Mouse (Mus musculus): ENCODE measurements around the gene Hsp90ab1. TPM values are rescaled to one million over a fixed set of nuclear protein-coding genes. Genes with fewer than 3 reads are reported as not detected.

Hsp90ab1 gene
- polyA plus RNA-seq, 1 experiment from 2014 or later = 1,306 TPM

DNA sequence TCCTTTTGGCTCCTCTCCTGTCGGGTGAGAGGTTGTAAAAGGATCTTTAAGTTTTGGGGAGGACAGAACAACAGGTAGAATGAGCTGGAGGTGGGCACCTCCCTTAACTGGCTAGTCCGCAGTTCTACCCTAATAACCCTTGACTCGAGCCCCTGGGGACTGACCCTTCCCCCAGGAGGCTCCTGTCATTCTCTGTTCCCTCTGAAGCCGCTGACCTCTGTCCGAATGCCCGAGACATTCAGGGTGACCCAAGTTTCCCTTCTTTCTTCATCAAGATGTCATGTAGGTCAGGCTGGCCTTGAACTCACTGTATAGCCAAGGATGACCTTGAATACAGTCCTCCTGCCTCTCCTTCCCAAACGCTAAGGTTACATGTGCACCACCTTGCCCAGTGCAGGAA lies 15.3 kb upstream of the Hsp90ab1 start:
- Histone ChIP-seq H3K27me3 (replicated peaks) (no peaks in the 10 kb centered on the region), H3K4me3 (no peak overlapping the region), H3K4me1 (replicated peaks) (peaks cover 51% of the 10 kb centered on the region), H3K36me3 (peaks cover 35% of the 10 kb centered on the region), H3K4me2 (no peak overlapping the region), H3K27ac (ENCODE audit: poor library complexity, severe bottlenecking) (no peak overlapping the region), H3K9me3 (replicated peaks) (0 out of 2 replicates have a peak, but pooled peaks cover 4% of the 10 kb centered on the region), H3K9ac (no peak overlapping the region)
- WGBS = 89% methylated on average over 7 of the region's 7 CpGs
- no peak for ATAC-seq (ENCODE audit: insufficient number of reproducible peaks, low FRiP score)

DNA sequence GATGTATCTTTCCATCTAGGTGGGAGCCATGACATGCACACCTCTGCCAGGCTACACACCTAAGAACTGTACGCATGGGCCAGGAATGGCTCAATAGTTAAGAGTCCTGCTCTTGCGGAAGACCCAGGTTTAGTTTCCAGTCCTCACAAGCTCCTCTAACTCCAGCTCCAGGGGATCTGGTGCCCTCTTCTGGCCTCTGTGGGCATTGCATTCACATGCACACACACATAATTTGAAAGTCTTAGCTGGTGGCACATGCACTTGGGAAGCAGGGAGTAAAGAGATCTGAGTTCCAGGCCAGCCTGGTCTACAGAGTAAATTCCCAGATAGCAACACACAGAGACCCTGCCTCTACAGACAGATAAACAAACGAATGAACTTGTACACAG lies 13.4 kb upstream of the Hsp90ab1 start:
- 0 out of 2 replicates have a peak, but pooled peaks cover 4% of the 10 kb centered on the region for H3K9me3 ChIP-seq (replicated peaks)
- H3K27me3 ChIP-seq (replicated peaks) = no peaks in the 10 kb centered on the region
- H3K36me3 ChIP-seq = peaks cover 35% of the 10 kb centered on the region
- no peak overlapping the region for H3K4me3 ChIP-seq
- ATAC-seq (ENCODE audit: insufficient number of reproducible peaks, low FRiP score) = no peak
- no peak overlapping the region for H3K9ac ChIP-seq
- H3K27ac ChIP-seq (ENCODE audit: poor library complexity, severe bottlenecking) = peak overlapping the region; percentile 94
- H3K4me2 ChIP-seq = no peak overlapping the region
- 88% methylated on average over 3 of the region's 3 CpGs for WGBS
- peaks cover 43% of the 10 kb centered on the region for H3K4me1 ChIP-seq (replicated peaks)

DNA sequence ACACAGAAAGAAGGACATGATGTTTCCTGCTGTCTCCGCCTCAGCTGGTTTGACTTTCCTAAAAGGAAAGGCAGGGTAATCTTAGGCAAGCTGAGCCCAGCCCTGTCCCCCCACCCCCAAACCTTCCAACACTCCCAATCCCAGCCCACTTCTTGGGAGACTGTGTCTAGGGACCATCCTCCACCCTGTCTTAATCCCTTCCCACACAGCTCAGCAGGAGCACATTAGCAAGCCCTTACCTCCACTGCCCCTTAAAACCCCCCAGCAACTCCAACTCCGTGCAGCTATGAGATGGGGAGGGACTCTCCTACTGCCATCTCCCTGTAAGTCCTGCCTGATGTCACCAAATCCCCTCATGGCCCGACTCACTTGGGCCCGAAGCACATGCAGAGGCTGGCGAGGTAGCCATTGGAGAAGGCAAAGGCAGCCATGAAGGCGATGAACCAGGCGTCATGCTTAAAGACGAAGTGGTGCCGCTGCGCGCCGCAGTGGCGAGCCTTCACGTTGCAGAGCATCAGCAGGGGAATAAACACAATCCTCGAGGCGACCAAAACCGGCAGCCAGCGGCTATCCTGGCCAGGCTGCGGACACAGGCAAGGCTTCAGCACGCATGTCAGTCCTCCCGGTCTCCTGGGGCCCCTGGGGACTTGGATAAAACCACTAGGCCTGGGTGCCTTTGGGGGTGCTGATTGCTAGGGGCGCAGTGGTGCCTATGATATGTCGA lies 12.8 kb upstream of the Hsp90ab1 start:
- 0 out of 2 replicates have a peak, but pooled peaks cover 4% of the 10 kb centered on the region for H3K9me3 ChIP-seq (replicated peaks)
- ATAC-seq (ENCODE audit: insufficient number of reproducible peaks, low FRiP score) = no peak
- H3K4me1 ChIP-seq (replicated peaks) = peaks cover 40% of the 10 kb centered on the region
- H3K4me3 ChIP-seq = no peak overlapping the region
- peak overlapping the region; percentile 61 for H3K9ac ChIP-seq
- 63% methylated on average over 23 of the region's 23 CpGs for WGBS
- H3K4me2 ChIP-seq = 0 out of 2 replicates have a peak overlapping the region, but pooled peaks have one; percentile 40
- H3K27me3 ChIP-seq (replicated peaks) = no peaks in the 10 kb centered on the region
- peak overlapping the region; percentile 94 for H3K27ac ChIP-seq (ENCODE audit: poor library complexity, severe bottlenecking)
- peaks cover 35% of the 10 kb centered on the region for H3K36me3 ChIP-seq

DNA sequence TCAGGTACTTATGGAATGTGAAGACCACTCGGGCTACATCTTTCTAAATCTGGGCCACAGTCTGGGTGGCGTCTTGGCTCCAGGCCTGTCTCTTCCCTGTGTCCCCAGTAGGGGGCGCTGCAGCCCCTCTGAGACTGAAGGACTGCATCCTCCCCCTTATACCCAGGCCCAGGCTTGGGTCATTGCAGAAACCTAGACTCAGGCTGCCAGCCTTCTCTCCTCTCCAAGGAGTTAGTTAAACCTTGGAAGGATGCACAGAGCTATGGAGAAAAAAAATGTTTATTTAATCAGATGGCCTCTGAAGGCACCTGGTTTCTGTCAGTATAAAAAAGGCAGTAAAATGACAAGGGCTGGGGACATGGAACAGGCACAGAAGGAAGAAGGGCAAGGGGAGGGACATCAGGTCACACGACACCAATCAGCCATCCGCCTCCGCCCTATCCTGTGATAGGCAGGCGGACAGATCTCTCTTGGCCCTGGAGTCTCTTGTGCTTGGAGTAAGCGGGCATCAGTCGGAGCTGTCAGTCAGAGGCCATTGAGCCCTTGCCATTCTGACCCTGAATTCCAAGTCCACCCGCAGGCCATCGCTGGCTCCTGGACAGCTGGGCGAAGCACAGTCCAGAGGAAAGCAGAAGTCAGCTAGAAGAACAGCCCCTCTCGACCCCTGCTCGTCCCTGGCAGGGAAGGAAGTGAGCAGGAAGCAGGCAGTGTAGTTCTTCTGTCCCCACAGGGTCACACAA lies 12.0 kb upstream of the Hsp90ab1 start:
- ATAC-seq (ENCODE audit: insufficient number of reproducible peaks, low FRiP score) = peak; percentile 84
- no peak overlapping the region for H3K4me3 ChIP-seq
- peaks cover 35% of the 10 kb centered on the region for H3K36me3 ChIP-seq
- H3K27me3 ChIP-seq (replicated peaks) = no peaks in the 10 kb centered on the region
- H3K9ac ChIP-seq = peak overlapping the region; percentile 61
- peak overlapping the region; percentile 94 for H3K27ac ChIP-seq (ENCODE audit: poor library complexity, severe bottlenecking)
- 8% methylated on average over 14 of the region's 14 CpGs for WGBS
- H3K4me1 ChIP-seq (replicated peaks) = peaks cover 40% of the 10 kb centered on the region
- peak overlapping the region; percentile 40 for H3K4me2 ChIP-seq
- 0 out of 2 replicates have a peak, but pooled peaks cover 4% of the 10 kb centered on the region for H3K9me3 ChIP-seq (replicated peaks)

DNA sequence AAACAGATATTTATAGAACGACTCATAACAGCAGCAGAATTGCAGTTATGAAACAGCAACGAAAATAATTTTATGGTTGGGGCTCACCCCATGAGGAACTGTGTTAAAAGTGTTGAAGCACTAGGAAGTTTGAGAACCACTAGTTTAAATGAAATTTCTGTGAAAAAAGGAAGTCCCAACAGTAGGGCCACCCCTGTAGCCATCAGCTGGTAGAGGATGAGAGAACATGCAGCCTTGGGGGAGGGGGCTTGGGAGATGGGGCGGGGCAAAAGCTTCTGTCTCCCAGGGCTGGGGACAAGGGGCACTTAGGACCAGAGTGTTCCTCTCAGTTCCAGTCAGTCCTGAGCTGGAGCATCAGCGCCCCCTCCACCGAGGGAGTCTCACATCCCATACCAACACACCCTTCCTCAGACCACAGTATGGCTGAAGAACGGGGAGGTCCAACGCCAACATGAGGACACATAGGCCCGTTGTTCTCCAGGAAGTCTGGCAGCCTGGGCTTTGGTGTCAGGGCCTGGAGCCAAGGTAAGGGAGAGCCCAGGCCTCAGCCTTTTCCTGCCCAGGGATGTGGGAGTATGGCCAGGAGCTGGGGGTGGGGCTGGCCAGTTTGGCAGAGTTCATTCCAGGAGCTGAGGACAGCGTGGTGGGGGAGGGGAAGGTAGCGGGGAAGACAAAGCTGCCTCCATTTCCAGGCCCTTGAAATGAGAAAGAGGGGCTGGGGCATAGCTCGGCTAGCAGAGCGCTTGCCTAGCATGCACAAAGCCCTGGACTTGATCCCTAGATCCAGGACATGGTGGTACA lies 11.2 kb upstream of the Hsp90ab1 start:
- Histone ChIP-seq H3K4me3 (no peak overlapping the region), H3K27ac (ENCODE audit: poor library complexity, severe bottlenecking) (peak overlapping the region; percentile 94), H3K4me1 (replicated peaks) (peaks cover 40% of the 10 kb centered on the region), H3K36me3 (peaks cover 28% of the 10 kb centered on the region), H3K9me3 (replicated peaks) (0 out of 2 replicates have a peak, but pooled peaks cover 4% of the 10 kb centered on the region), H3K9ac (peak overlapping the region; percentile 46), H3K4me2 (peak overlapping the region; percentile 40), H3K27me3 (replicated peaks) (no peaks in the 10 kb centered on the region)
- ATAC-seq (ENCODE audit: insufficient number of reproducible peaks, low FRiP score) = peak; percentile 66
- 34% methylated on average over 12 of the region's 12 CpGs for WGBS

DNA sequence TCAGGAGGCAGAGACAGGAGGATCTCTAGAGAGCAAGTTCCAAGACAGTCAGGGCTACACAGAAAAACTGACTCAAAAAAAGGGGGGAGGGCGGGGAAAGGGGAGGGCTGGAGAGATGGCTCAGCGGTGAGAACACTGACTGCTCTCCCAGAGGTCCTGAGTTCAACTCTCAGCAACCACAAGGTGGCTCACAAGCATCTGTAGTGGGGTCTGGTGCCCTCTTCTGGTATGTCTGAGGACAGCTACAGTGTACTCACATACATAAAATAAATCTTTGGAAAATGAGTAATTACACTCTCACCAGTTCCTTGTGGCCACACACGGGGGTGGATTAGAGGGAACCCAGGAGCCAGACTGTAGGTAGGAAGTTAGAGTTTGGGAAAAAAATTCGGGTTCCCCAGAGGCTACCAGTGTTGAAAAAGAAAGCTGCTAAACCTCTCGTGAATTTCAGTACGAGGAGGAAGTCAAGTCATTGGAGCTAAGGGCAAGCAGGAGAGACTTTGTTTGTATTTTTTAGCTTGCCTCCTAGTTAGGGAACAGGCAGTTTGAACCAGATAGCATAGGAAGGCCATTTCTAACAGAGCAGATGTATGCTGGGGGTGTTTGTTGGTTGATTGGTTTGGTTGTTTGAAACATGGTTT lies 9.8 kb upstream of the Hsp90ab1 start:
- no peaks in the 10 kb centered on the region for H3K27me3 ChIP-seq (replicated peaks)
- peaks cover 15% of the 10 kb centered on the region for H3K36me3 ChIP-seq
- no peak overlapping the region for H3K9ac ChIP-seq
- H3K4me2 ChIP-seq = no peak overlapping the region
- 0 out of 2 replicates have a peak, but pooled peaks cover 4% of the 10 kb centered on the region for H3K9me3 ChIP-seq (replicated peaks)
- WGBS = 67% methylated on average over 6 of the region's 6 CpGs
- no peak overlapping the region for H3K27ac ChIP-seq (ENCODE audit: poor library complexity, severe bottlenecking)
- H3K4me3 ChIP-seq = no peak overlapping the region
- peaks cover 50% of the 10 kb centered on the region for H3K4me1 ChIP-seq (replicated peaks)
- ATAC-seq (ENCODE audit: insufficient number of reproducible peaks, low FRiP score) = no peak

DNA sequence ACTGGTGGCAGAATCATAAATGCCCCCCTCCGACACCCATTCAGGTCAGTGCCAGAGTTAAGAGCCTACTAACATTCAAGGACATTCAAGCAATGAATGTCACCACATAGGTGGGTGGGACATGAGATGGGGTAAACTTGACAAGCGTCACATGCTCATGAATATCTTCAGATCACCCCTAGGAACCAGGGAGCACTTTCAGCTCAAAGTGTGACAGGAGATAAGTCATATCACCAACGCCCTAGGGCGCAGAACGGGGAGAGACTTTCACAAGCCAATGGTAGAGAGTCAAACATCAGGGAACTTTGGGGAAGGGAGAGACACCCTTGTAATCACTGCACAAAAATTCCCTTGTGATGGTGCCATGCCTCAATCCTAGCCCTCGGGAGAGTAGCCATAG lies 9.1 kb upstream of the Hsp90ab1 start:
- no peak for ATAC-seq (ENCODE audit: insufficient number of reproducible peaks, low FRiP score)
- peaks cover 51% of the 10 kb centered on the region for H3K4me1 ChIP-seq (replicated peaks)

DNA sequence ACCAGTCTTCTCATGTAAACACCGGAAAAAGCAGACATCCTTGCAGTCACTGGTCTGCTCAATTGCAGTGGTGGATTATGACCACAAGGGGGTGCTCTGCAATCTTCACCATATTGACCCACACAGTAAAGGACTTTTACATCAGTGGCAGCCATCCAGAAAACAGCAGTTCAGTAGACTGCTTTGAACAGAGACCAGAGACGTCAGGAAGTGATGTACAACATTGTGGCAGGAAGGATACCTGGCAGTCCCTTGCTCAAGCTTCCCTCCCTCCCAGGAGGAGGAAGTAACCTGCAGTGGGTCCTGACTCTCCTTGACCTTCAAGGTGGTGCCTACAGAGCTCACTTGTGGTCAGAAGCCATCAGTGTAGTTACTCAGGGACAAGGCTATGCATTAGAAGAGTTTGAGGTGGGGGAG lies 8.5 kb upstream of the Hsp90ab1 start:
- no peaks in the 10 kb centered on the region for H3K9me3 ChIP-seq (replicated peaks)
- H3K4me2 ChIP-seq = no peak overlapping the region
- no peak for ATAC-seq (ENCODE audit: insufficient number of reproducible peaks, low FRiP score)
- peaks cover 51% of the 10 kb centered on the region for H3K4me1 ChIP-seq (replicated peaks)
- no peak overlapping the region for H3K27ac ChIP-seq (ENCODE audit: poor library complexity, severe bottlenecking)
- H3K36me3 ChIP-seq = peaks cover 5% of the 10 kb centered on the region
- H3K27me3 ChIP-seq (replicated peaks) = no peaks in the 10 kb centered on the region
- no peak overlapping the region for H3K4me3 ChIP-seq
- 14% methylated on average over 2 of the region's 2 CpGs for WGBS
- H3K9ac ChIP-seq = no peak overlapping the region

More for the DNA sequence above, 9.1 kb upstream of the Hsp90ab1 start:
- H3K27me3 ChIP-seq (replicated peaks) = no peaks in the 10 kb centered on the region
- peaks cover 11% of the 10 kb centered on the region for H3K36me3 ChIP-seq
- H3K27ac ChIP-seq (ENCODE audit: poor library complexity, severe bottlenecking) = no peak overlapping the region
- H3K4me3 ChIP-seq = no peak overlapping the region
- 64% methylated on average over 6 of the region's 6 CpGs for WGBS
- 0 out of 2 replicates have a peak, but pooled peaks cover 4% of the 10 kb centered on the region for H3K9me3 ChIP-seq (replicated peaks)
- no peak overlapping the region for H3K4me2 ChIP-seq
- no peak overlapping the region for H3K9ac ChIP-seq

DNA sequence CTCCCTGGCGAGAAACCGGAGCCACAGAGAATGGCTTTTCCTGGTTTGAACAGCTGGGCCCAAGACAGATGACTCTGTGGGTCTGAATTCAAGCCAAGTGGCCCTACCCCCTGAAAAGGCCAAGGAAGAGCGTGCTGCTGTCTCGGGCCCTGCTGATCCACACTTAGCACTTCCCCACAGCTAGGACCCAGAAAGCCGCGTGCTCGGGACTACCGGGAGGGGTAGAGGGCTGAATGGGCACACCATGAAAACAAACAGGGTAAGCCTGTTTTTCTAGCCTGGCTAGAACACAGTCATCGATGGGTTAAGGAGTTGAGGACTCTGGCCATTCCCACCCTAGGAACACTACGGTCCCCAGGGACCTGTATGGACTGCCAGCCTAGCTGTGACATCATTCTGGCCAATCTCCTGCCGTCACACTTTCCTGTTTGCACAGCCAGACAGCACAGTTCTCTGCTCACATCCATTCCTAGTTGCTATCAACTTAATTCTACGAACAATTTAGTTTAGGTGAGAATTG lies 7.9 kb upstream of the Hsp90ab1 start:
- H3K4me1 ChIP-seq (replicated peaks) = peaks cover 47% of the 10 kb centered on the region
- no peaks in the 10 kb centered on the region for H3K36me3 ChIP-seq
- no peaks in the 10 kb centered on the region for H3K27me3 ChIP-seq (replicated peaks)
- H3K9me3 ChIP-seq (replicated peaks) = no peaks in the 10 kb centered on the region
- no peak overlapping the region for H3K9ac ChIP-seq
- peak overlapping the region; percentile 55; the same call in 1 of the 2 replicates for H3K27ac ChIP-seq (ENCODE audit: poor library complexity, severe bottlenecking)
- H3K4me3 ChIP-seq = no peak overlapping the region
- 31% methylated on average over 12 of the region's 12 CpGs for WGBS
- ATAC-seq (ENCODE audit: insufficient number of reproducible peaks, low FRiP score) = no peak
- H3K4me2 ChIP-seq = no peak overlapping the region

DNA sequence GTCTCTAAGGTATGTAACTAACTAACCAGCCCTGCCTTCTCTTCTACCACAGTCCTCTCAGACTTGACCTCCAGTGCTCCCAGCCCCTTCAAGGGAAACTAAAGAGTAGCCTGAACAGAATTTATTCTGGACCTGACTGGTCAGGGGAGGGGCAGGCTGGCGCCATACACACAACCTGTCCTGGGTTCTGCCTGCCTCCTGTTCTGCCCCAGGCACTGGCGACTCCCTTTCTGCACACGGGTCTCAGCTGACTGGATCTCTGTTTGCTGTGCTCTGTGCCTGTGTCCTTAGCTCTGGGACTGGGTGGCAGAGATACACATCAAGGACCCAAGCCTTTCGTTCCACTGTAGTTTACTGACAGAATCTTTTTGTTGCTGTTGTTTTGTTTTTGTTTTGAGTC lies 6.5 kb upstream of the Hsp90ab1 start:
- Histone ChIP-seq H3K9ac (no peak overlapping the region), H3K27me3 (replicated peaks) (no peaks in the 10 kb centered on the region), H3K4me3 (no peak overlapping the region), H3K4me2 (no peak overlapping the region), H3K4me1 (replicated peaks) (peaks cover 44% of the 10 kb centered on the region), H3K27ac (ENCODE audit: poor library complexity, severe bottlenecking) (no peak overlapping the region), H3K9me3 (replicated peaks) (no peaks in the 10 kb centered on the region), H3K36me3 (no peaks in the 10 kb centered on the region)
- 83% methylated on average over 4 of the region's 4 CpGs for WGBS
- no peak for ATAC-seq (ENCODE audit: insufficient number of reproducible peaks, low FRiP score)

All from heart, embryonic 12.5 days (tissue).